Mouse (Mus musculus) liver, postnatal 0 days (tissue): ENCODE results near the gene Adora2a.

Experiments used
- CTCF ChIP-seq: sonication (generic); IDR thresholded peaks from 2 replicates; pipeline ENCODE4 v1.5.1; 2016; ENCODE audit warnings: antibody characterized with exemption, low read depth
- EP300 ChIP-seq: IDR thresholded peaks from 2 replicates; pipeline ENCODE4 v1.6.1; 2016; ENCODE audit warnings: antibody characterized with exemption, low read depth, mild to moderate bottlenecking

GRCm38 (mm10) chr10:75339377-75339776 is 22.7 kb downstream of the Adora2a start:
- TF ChIP-seq CTCF (no peak), EP300 (no peak)
